Mouse (Mus musculus) adrenal gland, postnatal 36 days (tissue): ENCODE measurements around the gene Psors1c2. TPM values are rescaled to one million over a fixed set of nuclear protein-coding genes. Genes with fewer than 3 reads are reported as not detected.
A peak's percentile ranks its signal among the peaks of the same experiment; 100 is the strongest.

ENCODE experiments used
- DNase-seq, 2 experiments: peaks; one replicate each; pipeline ENCODE4 v3.0.0; 2021; ENCODE audit warnings: mixed read lengths in 1 of 2
- total RNA-seq, 2 experiments: library from RNA; stranded (reverse); gene quantifications; 2 replicates each; pipeline ENCODE4 v1.2.3; 2021

The Psors1c2 gene
- total RNA-seq, 2 experiments from 2014 or later = not detected

- no peak for DNase-seq
These were observed 23.3 kb downstream of the Psors1c2 start for GRCm38 (mm10) chr17:35556186-35556765.

GRCm38 (mm10) chr17:35556812-35557211 lies 23.8 kb downstream of the Psors1c2 start:
- peak; percentile 43 to 71 for DNase-seq

GRCm38 (mm10) chr17:35557351-35557750 lies 24.4 kb downstream of the Psors1c2 start:
- DNase-seq = peak; percentile 15 to 30

- no peak for DNase-seq
These were observed 25.2 kb downstream of the Psors1c2 start for GRCm38 (mm10) chr17:35558216-35558615.

GRCm38 (mm10) chr17:35567150-35567549 lies 34.1 kb downstream of the Psors1c2 start, which contains the start of gene 2300002M23Rik:
2300002M23Rik (plus strand) TSS chr17:35567450.
- DNase-seq = no peak

- no peak for DNase-seq
These were observed 34.8 kb downstream of the Psors1c2 start for GRCm38 (mm10) chr17:35567767-35568166.

- DNase-seq = no peak
These were observed 36.3 kb downstream of the Psors1c2 start for GRCm38 (mm10) chr17:35569091-35569944.

GRCm38 (mm10) chr17:35570836-35571235 lies 37.8 kb downstream of the Psors1c2 start:
- DNase-seq = no peak

- no peak for DNase-seq
These were observed 38.5 kb downstream of the Psors1c2 start for GRCm38 (mm10) chr17:35571477-35571876.

- peak; percentile 72 to 83 for DNase-seq
These were observed 45.2 kb downstream of the Psors1c2 start for GRCm38 (mm10) chr17:35578211-35578610.

- DNase-seq = peak; percentile 4 to 25
These were observed 49.9 kb downstream of the Psors1c2 start for GRCm38 (mm10) chr17:35582900-35583299.

Other genes starting within 250 kb of the Psors1c2 start
- gene H2-Q1, start 212.8 kb upstream of the Psors1c2 start, total RNA-seq = 1 to 10 TPM; 3.3 to 4.5 TPM
- gene H2-Q2, start 191.0 kb upstream of the Psors1c2 start, total RNA-seq = 1 to 10 TPM; 1.4 to 1.9 TPM
- 10 to 100 TPM; 24.9 to 29.1 TPM for gene H2-Q4, start 153.6 kb upstream of the Psors1c2 start, total RNA-seq
- 1 to 10 TPM; 2.4 to 6.2 TPM for gene H2-Q6, start 108.4 kb upstream of the Psors1c2 start, total RNA-seq
- 1 to 10 TPM; 3.8 to 7.4 TPM for gene H2-Q7, start 94.0 kb upstream of the Psors1c2 start, total RNA-seq
- 1 to 10 TPM; 7.5 to 8.7 TPM for gene H2-Q10, start 63.1 kb upstream of the Psors1c2 start, total RNA-seq
- gene Pou5f1, start 27.2 kb upstream of the Psors1c2 start, total RNA-seq = under 1 TPM in 1 of 2 experiments, not detected in 1; 0.23 TPM
- gene Tcf19, start 16.4 kb upstream of the Psors1c2 start, total RNA-seq = 10 to 100 TPM in 1 of 2 experiments, 1 to 10 TPM in 1; 8.3 to 10.0 TPM
- gene Cchcr1, start 16.1 kb upstream of the Psors1c2 start, total RNA-seq = 1 to 10 TPM; 7.5 to 9.3 TPM
- gene Cdsn, start 18.9 kb downstream of the Psors1c2 start, total RNA-seq = 1 to 10 TPM in 1 of 2 experiments, under 1 TPM in 1; 0.56 to 1.4 TPM
- not detected for gene 2300002M23Rik, start 34.2 kb downstream of the Psors1c2 start, total RNA-seq
- gene Sfta2, start 68.3 kb downstream of the Psors1c2 start, total RNA-seq = not detected
- gene Gm9573, start 93.4 kb downstream of the Psors1c2 start, total RNA-seq = not detected
- not detected for gene Mucl3, start 110.5 kb downstream of the Psors1c2 start, total RNA-seq
- gene Vars2, start 134.4 kb downstream of the Psors1c2 start, total RNA-seq = 10 to 100 TPM; 30.8 to 40.0 TPM
- gene Gtf2h4, start 140.5 kb downstream of the Psors1c2 start, total RNA-seq = 10 to 100 TPM; 20.2 to 23.3 TPM
- 10 to 100 TPM; 43.4 to 48.8 TPM for gene Ddr1, start 171.4 kb downstream of the Psors1c2 start, total RNA-seq